Mouse (Mus musculus): ENCODE data around the gene Rpl3l. TPM values are rescaled to one million over a fixed set of nuclear protein-coding genes. Genes with fewer than 3 reads are reported as not detected.

The Rpl3l gene
- total RNA-seq, 1 experiment from 2014 or later, result 4.0 TPM

GRCm38 (mm10) chr17:24736330-24737051 lies 8.9 kb downstream of the Rpl3l start, which contains the start of gene Msrb1:
Msrb1 (plus strand) TSS chr17:24736642.
- ATAC-seq (ENCODE audit: extremely low read depth, insufficient number of reproducible peaks, low FRiP score, poor library complexity, severe bottlenecking), result peak; percentile 91

GRCm38 (mm10) chr17:24737135-24737810 lies 9.7 kb downstream of the Rpl3l start:
- peak; percentile 39 for ATAC-seq (ENCODE audit: extremely low read depth, insufficient number of reproducible peaks, low FRiP score, poor library complexity, severe bottlenecking)

GRCm38 (mm10) chr17:24738238-24738637 lies 10.6 kb downstream of the Rpl3l start:
- no peak for ATAC-seq (ENCODE audit: extremely low read depth, insufficient number of reproducible peaks, low FRiP score, poor library complexity, severe bottlenecking)

- no peak for ATAC-seq (ENCODE audit: extremely low read depth, insufficient number of reproducible peaks, low FRiP score, poor library complexity, severe bottlenecking)
Observed at GRCm38 (mm10) chr17:24739926-24740325, 12.3 kb downstream of the Rpl3l start.

GRCm38 (mm10) chr17:24742307-24742706 lies 14.7 kb downstream of the Rpl3l start:
- peak; percentile 14; the same call in 1 of the 2 replicates for ATAC-seq (ENCODE audit: extremely low read depth, insufficient number of reproducible peaks, low FRiP score, poor library complexity, severe bottlenecking)

GRCm38 (mm10) chr17:24743896-24744295 lies 16.3 kb downstream of the Rpl3l start:
- ATAC-seq (ENCODE audit: extremely low read depth, insufficient number of reproducible peaks, low FRiP score, poor library complexity, severe bottlenecking), result no peak

GRCm38 (mm10) chr17:24744381-24744780 lies 16.8 kb downstream of the Rpl3l start:
- no peak for ATAC-seq (ENCODE audit: extremely low read depth, insufficient number of reproducible peaks, low FRiP score, poor library complexity, severe bottlenecking)

GRCm38 (mm10) chr17:24745526-24746497 lies 18.2 kb downstream of the Rpl3l start:
- ATAC-seq (ENCODE audit: extremely low read depth, insufficient number of reproducible peaks, low FRiP score, poor library complexity, severe bottlenecking), result peak; percentile 80

GRCm38 (mm10) chr17:24746986-24747385 lies 19.4 kb downstream of the Rpl3l start:
- no peak for ATAC-seq (ENCODE audit: extremely low read depth, insufficient number of reproducible peaks, low FRiP score, poor library complexity, severe bottlenecking)

GRCm38 (mm10) chr17:24751528-24751927 lies 23.9 kb downstream of the Rpl3l start:
- no peak for ATAC-seq (ENCODE audit: extremely low read depth, insufficient number of reproducible peaks, low FRiP score, poor library complexity, severe bottlenecking)

GRCm38 (mm10) chr17:24752415-24753394 lies 25.1 kb downstream of the Rpl3l start, which contains the start of gene Hs3st6:
Hs3st6 (plus strand) TSS chr17:24752988.
- ATAC-seq (ENCODE audit: extremely low read depth, insufficient number of reproducible peaks, low FRiP score, poor library complexity, severe bottlenecking), result peak; percentile 14; the same call in 1 of the 2 replicates

GRCm38 (mm10) chr17:24757394-24757793 lies 29.8 kb downstream of the Rpl3l start:
- no peak for ATAC-seq (ENCODE audit: extremely low read depth, insufficient number of reproducible peaks, low FRiP score, poor library complexity, severe bottlenecking)

- no peak for ATAC-seq (ENCODE audit: extremely low read depth, insufficient number of reproducible peaks, low FRiP score, poor library complexity, severe bottlenecking)
Observed at GRCm38 (mm10) chr17:24761121-24761520, 33.5 kb downstream of the Rpl3l start.

GRCm38 (mm10) chr17:24765016-24765905 lies 37.6 kb downstream of the Rpl3l start:
- no peak for ATAC-seq (ENCODE audit: extremely low read depth, insufficient number of reproducible peaks, low FRiP score, poor library complexity, severe bottlenecking)

- no peak for ATAC-seq (ENCODE audit: extremely low read depth, insufficient number of reproducible peaks, low FRiP score, poor library complexity, severe bottlenecking)
Observed at GRCm38 (mm10) chr17:24766266-24766875, 38.8 kb downstream of the Rpl3l start.

- no peak for ATAC-seq (ENCODE audit: extremely low read depth, insufficient number of reproducible peaks, low FRiP score, poor library complexity, severe bottlenecking)
Observed at GRCm38 (mm10) chr17:24769146-24769545, 41.5 kb downstream of the Rpl3l start.

GRCm38 (mm10) chr17:24773241-24773640 lies 45.6 kb downstream of the Rpl3l start:
- no peak for ATAC-seq (ENCODE audit: extremely low read depth, insufficient number of reproducible peaks, low FRiP score, poor library complexity, severe bottlenecking)
